In the genomic region with DNA sequence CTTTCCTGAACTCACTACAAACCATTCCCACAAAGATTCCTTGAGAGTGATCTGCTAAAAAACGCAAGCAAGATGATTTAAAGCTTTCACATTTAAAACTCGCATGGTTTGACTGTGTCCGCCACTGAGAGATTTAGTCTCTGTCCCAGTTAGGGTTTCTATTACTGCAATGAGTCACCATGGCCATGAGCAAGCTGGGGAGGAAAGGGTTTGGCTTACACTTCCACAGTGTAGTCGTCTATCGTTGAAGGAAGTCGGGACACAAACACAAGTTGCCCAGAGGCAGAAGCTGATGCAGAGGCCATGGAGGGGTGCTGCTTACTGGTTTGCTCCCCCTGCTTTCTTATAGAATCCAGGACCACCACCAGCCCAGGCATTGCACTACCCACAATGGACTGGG, we compare ENCODE assay signal across 9 mouse cellular contexts. TPM values are rescaled to one million over a fixed set of nuclear protein-coding genes. Genes with fewer than 3 reads are reported as not detected.
DNase-seq lines count a peak whose midpoint lies in the region; ATAC-seq lines count a peak whose summit lies in the region.
"Had no signal": no experiment of that assay in that cellular context is flagged by ENCODE, and none has a peak within 500 bp of the region (broad histone marks: within the 10 kb centered on the region; RNA-seq: fewer than 3 reads in every experiment).

No protein-coding gene starts in this region.

- H3K4me2 ChIP-seq in forebrain, embryonic 16.5 days (ENCODE audit: low read length), result no peak overlapping the region
- peak overlapping the region; percentile 95; the same call in 1 of the 2 replicates for H3K4me2 ChIP-seq in embryonic facial prominence, embryonic 12.5 days (replicated peaks)
- peak overlapping the region; percentile 82 for H3K4me2 ChIP-seq in liver, embryonic 12.5 days

- H3K4me1 ChIP-seq in forebrain, embryonic 10.5 days, result peaks cover 13% of the 10 kb centered on the region
- H3K4me1 ChIP-seq in forebrain, embryonic 16.5 days (replicated peaks; ENCODE audit: control insufficient read depth, insufficient read depth, low read length), result peaks cover 15% of the 10 kb centered on the region
- H3K4me1 ChIP-seq in embryonic facial prominence, embryonic 12.5 days, result peaks cover 12% of the 10 kb centered on the region
- H3K4me1 ChIP-seq in liver, embryonic 12.5 days, result peaks cover 14% of the 10 kb centered on the region

- no peaks in the 10 kb centered on the region for H3K9me3 ChIP-seq in forebrain, embryonic 10.5 days
- H3K9me3 ChIP-seq in forebrain, embryonic 16.5 days (ENCODE audit: control insufficient read depth, low read length), result no peaks in the 10 kb centered on the region
- H3K9me3 ChIP-seq in embryonic facial prominence, embryonic 12.5 days, result no peaks in the 10 kb centered on the region
- H3K9me3 ChIP-seq in liver, embryonic 12.5 days (replicated peaks), result 0 out of 2 replicates have a peak, but pooled peaks cover 4% of the 10 kb centered on the region

- H3K4me3 ChIP-seq in forebrain, embryonic 10.5 days, result peak overlapping the region; percentile 91
- H3K4me3 ChIP-seq in forebrain, embryonic 16.5 days (replicated peaks; ENCODE audit: low read length), result no peak overlapping the region
- H3K4me3 ChIP-seq in embryonic facial prominence, embryonic 12.5 days, result no peak overlapping the region
- H3K4me3 ChIP-seq in liver, embryonic 12.5 days, result peak overlapping the region; percentile 92

- 86% methylated on average over 6 of the region's 6 CpGs for WGBS in forebrain, embryonic 10.5 days
- 86% methylated on average over 6 of the region's 6 CpGs for WGBS in forebrain, embryonic 16.5 days
- WGBS in embryonic facial prominence, embryonic 12.5 days, result 83% methylated on average over 6 of the region's 6 CpGs
- WGBS in liver, embryonic 12.5 days (ENCODE audit: insufficient replicate concordance), result 71% methylated on average over 6 of the region's 6 CpGs

- no peak overlapping the region for H3K27ac ChIP-seq in forebrain, embryonic 10.5 days
- no peak overlapping the region for H3K27ac ChIP-seq in forebrain, embryonic 16.5 days (ENCODE audit: low read length)
- no peak overlapping the region for H3K27ac ChIP-seq in embryonic facial prominence, embryonic 12.5 days
- H3K27ac ChIP-seq in liver, embryonic 12.5 days, result no peak overlapping the region

- DNase-seq in forebrain, embryonic 10.5 days (ENCODE audit: extremely low spot score, low spot score), result no peak
- DNase-seq in 3134 (ENCODE audit: extremely low read depth, insufficient read length, low spot score), result peak; percentile 21
- no peak for DNase-seq in spleen, adult 18-20 months
- DNase-seq in layer of hippocampus, adult 8-10 months (ENCODE audit: low spot score in 2 of 2), result no peak
- DNase-seq in layer of hippocampus, postnatal 36 days, result no peak
- DNase-seq: kidney, postnatal 14 days had no signal

- H3K27me3 ChIP-seq in forebrain, embryonic 10.5 days (ENCODE audit: poor library complexity, severe bottlenecking), result no peaks in the 10 kb centered on the region
- no peaks in the 10 kb centered on the region for H3K27me3 ChIP-seq in forebrain, embryonic 16.5 days (replicated peaks; ENCODE audit: control insufficient read depth, insufficient read depth, low read length)
- H3K27me3 ChIP-seq in embryonic facial prominence, embryonic 12.5 days, result no peaks in the 10 kb centered on the region
- H3K27me3 ChIP-seq in liver, embryonic 12.5 days (replicated peaks), result peaks cover 11% of the 10 kb centered on the region

- no peak overlapping the region for H3K9ac ChIP-seq in forebrain, embryonic 16.5 days (replicated peaks; ENCODE audit: low read depth, low read length)
- no peak overlapping the region for H3K9ac ChIP-seq in embryonic facial prominence, embryonic 12.5 days
- H3K9ac ChIP-seq in liver, embryonic 12.5 days, result peak overlapping the region; percentile 86; the same call in 1 of the 2 replicates

- no peak for ATAC-seq in forebrain, embryonic 16.5 days
- no peak for ATAC-seq in embryonic facial prominence, embryonic 12.5 days (ENCODE audit: insufficient number of reproducible peaks, insufficient read depth, low FRiP score, low TSS enrichment)
- no peak for ATAC-seq in liver, embryonic 12.5 days

- H3K36me3 ChIP-seq in forebrain, embryonic 10.5 days (replicated peaks), result peaks cover 33% of the 10 kb centered on the region
- peaks cover 12% of the 10 kb centered on the region for H3K36me3 ChIP-seq in forebrain, embryonic 16.5 days (ENCODE audit: control insufficient read depth, insufficient read depth)
- H3K36me3 ChIP-seq in embryonic facial prominence, embryonic 12.5 days, result peaks cover 28% of the 10 kb centered on the region
- peaks cover 34% of the 10 kb centered on the region for H3K36me3 ChIP-seq in liver, embryonic 12.5 days

RNA-seq across cellular contexts. Expression of a gene that starts 1.4 kb away (rescaled TPM):
- polyA plus RNA-seq in forebrain, embryonic 10.5 days (2016; fragmentation: Nextera tagmentation; extraction: Ambion mirVana), result 82.5 and 82.6 TPM in 2 replicates
- polyA plus RNA-seq in forebrain, embryonic 16.5 days (2015; fragmentation: Nextera tagmentation; extraction: Ambion mirVana), result 57.1 and 58.0 TPM in 2 replicates
- polyA plus RNA-seq in embryonic facial prominence, embryonic 12.5 days (2016; fragmentation: Nextera tagmentation; extraction: Ambion mirVana), result 62.2 and 65.1 TPM in 2 replicates
- polyA plus RNA-seq in liver, embryonic 12.5 days (2016; fragmentation: Nextera tagmentation; extraction: Ambion mirVana), result 63.8 and 66.1 TPM in 2 replicates
- total RNA-seq in layer of hippocampus, adult 8-10 months (2022), result 10 to 100 TPM; 27.7 to 31.0 (median 28.3) TPM
- 10 to 100 TPM; 30.5 to 34.0 TPM for total RNA-seq in layer of hippocampus, postnatal 36 days (2021)

RNA-seq across cellular contexts. Expression of a gene that starts 36.6 kb away (rescaled TPM):
- polyA plus RNA-seq in forebrain, embryonic 10.5 days (2016; fragmentation: Nextera tagmentation; extraction: Ambion mirVana), result 157 TPM in 2 replicates
- 132 and 147 TPM in 2 replicates for polyA plus RNA-seq in forebrain, embryonic 16.5 days (2015; fragmentation: Nextera tagmentation; extraction: Ambion mirVana)
- 177 and 181 TPM in 2 replicates for polyA plus RNA-seq in embryonic facial prominence, embryonic 12.5 days (2016; fragmentation: Nextera tagmentation; extraction: Ambion mirVana)
- 98.3 and 102 TPM in 2 replicates for polyA plus RNA-seq in liver, embryonic 12.5 days (2016; fragmentation: Nextera tagmentation; extraction: Ambion mirVana)
- 10 to 100 TPM; 89.5 to 93.9 (median 92.0) TPM for total RNA-seq in layer of hippocampus, adult 8-10 months (2022)
- 10 to 100 TPM; 90.3 to 91.9 TPM for total RNA-seq in layer of hippocampus, postnatal 36 days (2021)

Comparison
In these comparisons a context has a peak if more than half of its experiments do, and no peak if none do; other contexts are left out.
1. H3K4me3 ChIP-seq: peak in forebrain, embryonic 10.5 days (single experiment) and liver, embryonic 12.5 days (single experiment); none in forebrain, embryonic 16.5 days (single experiment) and embryonic facial prominence, embryonic 12.5 days (single experiment).